Mouse (Mus musculus): ENCODE data around the gene Zfp607b. TPM values are rescaled to one million over a fixed set of nuclear protein-coding genes. Genes with fewer than 3 reads are reported as not detected.
A peak's percentile ranks its signal among the peaks of the same experiment; 100 is the strongest.

Zfp607b gene
- total RNA-seq (2021): 10 to 100 TPM in 1 of 2 experiments, 1 to 10 TPM in 1; 9.4 to 10.5 TPM

DNA sequence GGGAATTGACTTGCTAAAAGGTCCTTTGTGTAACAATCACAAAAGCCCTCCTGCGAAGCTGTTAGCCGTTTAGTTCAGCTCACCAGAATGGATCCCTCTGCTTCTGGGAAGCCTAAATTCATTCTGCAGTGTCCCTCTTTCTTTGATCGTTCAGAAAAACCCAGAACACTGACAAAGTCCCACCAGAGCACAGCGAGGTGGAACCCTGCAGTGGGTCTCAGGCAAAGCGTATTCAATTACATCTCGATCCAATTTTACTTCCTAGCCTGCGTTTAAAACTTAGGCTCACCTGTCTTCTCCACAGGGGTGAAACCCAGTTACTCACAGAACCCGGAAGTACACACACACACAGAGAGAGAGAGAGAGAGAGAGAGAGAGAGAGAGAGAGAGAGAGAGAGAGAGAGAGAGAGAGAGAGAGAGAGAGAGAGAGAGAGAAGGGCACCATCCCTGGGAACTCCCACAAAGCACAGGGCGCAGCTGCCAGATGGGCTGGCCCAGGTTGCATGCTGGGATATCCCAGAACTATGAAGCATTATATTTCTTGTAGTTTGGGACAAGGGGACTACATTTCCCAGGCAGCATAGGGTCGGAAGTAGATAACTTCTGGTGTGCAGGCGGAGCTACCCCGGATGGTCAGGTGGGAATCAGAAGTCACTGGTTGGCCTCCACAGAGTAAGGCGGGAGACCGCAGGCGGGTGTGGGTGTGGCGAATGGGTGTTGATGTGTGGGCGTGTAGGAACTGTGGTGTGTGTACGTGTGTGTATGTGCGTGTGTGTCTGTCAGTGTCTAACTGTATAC, at the start of gene Zfp607b:
TSS of gene Zfp607b (plus strand) at position 526 of the 798 bp plus-strand sequence.
- peak; percentile 94 to 99 for DNase-seq (ENCODE audit: low spot score in 2 of 2)
- intact Hi-C loops (cut with DNase I): loop anchor here (2.0 kb wide), 1 partner anchor 42 kb away; the partner anchor contains the start of gene Zfp60

DNA sequence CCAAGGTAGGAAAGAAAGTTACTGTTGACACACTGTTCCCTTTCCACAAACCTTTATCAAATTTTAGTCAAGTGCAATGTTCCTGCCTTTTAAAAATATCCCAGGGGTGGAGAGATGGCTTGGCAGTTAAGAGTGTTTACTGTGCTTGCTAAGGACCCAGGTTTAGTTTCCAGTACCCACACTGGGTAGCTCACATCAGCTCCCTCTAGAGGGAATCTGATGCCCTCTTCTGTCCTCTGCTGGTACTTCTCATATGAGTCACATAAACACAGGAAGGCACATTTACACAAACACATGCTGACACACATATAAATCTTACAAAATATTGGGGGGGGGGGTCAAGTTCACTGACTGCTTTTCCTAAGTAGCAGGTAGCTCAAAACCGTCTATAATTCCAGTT, 44.7 kb upstream of the Zfp607b start:
- intact Hi-C loops (cut with DNase I): no loop called here
- DNase-seq (ENCODE audit: low spot score in 2 of 2): no peak

DNA sequence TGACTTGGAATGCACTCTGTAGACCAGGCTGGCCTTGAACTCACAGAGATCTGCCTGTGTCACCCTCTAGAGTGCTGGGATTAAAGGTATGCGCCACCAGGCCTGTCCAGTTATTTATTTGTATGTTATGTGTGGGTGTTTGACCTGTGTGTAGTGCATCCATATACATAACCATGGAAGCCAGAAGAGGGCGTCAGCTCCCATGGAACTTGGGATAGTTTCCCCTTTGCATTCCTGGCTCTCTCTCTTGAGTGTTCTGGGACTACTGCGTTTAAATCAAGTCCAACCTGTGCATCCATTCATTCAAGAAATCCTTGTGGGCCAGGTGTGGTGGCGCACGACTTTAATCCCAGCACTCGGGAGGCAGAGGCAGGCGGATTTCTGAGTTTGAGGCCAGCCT, 42.6 kb upstream of the Zfp607b start:
- no peak for DNase-seq (ENCODE audit: low spot score in 2 of 2)
- intact Hi-C loops (cut with DNase I): no loop called here

DNA sequence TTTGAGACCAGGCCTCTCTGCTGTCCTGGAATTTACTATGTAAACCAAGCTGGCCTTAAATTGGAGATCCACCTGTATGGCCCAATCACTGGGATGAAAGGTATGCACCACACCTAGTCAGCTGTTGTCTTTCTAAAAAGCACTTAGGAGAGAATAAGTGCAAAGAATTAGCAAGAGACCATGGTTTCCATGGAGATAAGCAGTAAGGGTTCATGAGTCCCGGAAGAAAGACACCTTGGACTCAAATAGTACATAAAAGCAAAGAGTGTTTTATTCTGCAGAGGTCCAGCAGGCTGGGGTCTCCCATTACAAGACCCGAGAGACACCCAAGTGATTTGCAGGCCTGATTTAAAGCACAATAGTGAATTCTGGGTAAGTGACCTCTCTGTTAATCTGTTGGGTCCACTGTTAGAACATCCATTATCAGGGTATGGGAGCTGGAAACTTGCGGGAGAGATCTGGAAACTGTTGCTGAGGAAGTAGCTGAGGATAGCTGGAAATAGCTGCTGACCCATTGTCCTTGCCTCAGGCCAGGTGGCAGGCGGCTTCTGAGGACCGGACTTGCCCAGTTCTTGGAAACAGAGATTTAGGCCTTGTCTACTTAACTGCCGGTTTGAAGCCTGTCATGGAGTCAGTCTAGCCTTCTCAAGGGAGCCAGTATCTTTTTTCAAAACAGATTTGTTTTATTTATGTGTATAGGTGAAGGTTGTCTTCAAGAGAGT, 41.7 kb upstream of the Zfp607b start:
- no peak for DNase-seq (ENCODE audit: low spot score in 2 of 2)
- intact Hi-C loops (cut with DNase I): no loop called here

DNA sequence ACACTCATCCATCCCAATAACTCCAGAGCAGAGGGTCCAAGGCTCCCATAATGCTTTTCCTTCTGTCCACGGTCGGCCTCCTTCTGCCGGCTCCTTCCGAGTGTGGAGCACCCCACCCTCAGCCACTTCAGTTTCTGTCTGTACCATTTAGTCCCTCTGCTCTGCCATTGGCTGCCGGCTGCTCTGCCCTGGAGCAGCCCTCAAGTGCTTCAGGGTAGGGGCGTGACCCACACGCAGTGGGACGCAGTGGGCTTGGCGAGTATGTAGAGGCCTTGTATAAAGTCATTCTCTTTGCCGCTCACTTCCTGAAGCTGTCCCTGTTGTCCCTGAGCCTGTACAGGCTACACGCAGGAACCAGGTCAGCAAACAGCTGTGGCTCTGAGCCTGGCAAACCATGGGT, 39.4 kb upstream of the Zfp607b start:
- no peak for DNase-seq (ENCODE audit: low spot score in 2 of 2)
- intact Hi-C loops (cut with DNase I): loop anchor here (2.0 kb wide), 1 partner anchor 35 kb away; no protein-coding TSS in a partner anchor

DNA sequence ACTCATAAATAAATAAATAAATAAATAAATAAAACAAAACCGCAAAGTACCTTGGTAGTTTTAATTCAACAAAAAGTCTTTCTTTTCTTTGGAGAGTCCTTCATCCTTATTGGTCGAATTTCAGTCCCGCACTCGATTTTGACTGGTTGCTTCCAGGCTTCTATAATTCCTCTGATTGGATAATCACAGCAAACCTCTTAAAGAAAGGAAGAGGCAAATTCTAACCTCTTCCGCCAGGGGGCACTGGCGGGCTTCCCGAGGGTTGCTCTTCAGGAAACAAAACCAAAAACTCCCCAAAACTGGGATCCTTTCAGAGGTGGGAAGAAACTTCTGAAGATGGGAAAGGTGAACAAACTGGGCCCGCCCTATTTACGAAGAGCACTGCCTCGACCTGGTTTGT, 38.2 kb upstream of the Zfp607b start:
- intact Hi-C loops (cut with DNase I): loop anchor here (1.0 to 2.0 kb wide), 2 partner anchors 34 to 74 kb away; no protein-coding TSS in a partner anchor
- DNase-seq (ENCODE audit: low spot score in 2 of 2): peak; percentile 74 to 91

DNA sequence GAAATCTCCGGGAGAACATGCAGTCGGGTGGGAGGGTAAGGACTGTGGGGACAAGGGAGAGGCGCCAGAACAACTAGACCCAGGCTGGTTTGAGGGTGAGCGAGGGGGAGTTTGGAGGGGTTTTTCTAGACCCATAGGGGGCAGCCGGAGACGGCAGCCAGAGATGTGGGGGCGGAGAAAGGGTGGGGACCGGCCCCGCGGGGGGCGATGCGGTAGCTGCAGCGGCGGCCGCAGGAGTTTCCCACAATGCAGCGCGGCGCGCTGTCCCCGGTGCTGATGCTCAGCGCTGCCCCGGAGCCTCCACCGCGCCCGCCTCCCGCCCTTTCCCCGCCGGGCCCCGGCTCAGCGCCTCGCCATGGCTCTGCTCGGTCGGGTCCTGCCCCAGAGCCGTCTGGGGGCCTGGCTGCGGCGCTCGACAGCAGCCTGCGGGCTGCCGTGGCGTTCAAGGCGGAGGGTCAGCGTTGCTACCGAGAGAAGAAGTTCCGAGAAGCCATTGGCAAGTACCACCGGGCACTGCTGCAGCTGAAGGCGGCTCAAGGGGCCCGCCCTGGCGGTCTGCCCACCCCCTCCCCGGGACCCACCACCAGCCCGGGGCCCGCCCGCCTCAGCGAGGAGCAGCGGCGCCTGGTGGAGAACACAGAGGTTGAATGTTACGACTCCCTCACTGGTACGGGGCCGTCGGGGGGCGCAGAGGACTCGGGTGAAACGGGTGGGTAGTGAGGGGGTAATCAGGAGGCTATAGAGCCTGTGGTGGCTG, 35.3 kb upstream of the Zfp607b start, which contains the start of gene Ttc9b:
TSS of gene Ttc9b (plus strand) at position 235 of the 757 bp plus-strand sequence.
- DNase-seq (ENCODE audit: low spot score in 2 of 2): peak; percentile 82 to 83
- intact Hi-C loops (cut with DNase I): loop anchor here (1.0 to 2.0 kb wide), 4 partner anchors 19 to 112 kb away; no protein-coding TSS in a partner anchor

DNA sequence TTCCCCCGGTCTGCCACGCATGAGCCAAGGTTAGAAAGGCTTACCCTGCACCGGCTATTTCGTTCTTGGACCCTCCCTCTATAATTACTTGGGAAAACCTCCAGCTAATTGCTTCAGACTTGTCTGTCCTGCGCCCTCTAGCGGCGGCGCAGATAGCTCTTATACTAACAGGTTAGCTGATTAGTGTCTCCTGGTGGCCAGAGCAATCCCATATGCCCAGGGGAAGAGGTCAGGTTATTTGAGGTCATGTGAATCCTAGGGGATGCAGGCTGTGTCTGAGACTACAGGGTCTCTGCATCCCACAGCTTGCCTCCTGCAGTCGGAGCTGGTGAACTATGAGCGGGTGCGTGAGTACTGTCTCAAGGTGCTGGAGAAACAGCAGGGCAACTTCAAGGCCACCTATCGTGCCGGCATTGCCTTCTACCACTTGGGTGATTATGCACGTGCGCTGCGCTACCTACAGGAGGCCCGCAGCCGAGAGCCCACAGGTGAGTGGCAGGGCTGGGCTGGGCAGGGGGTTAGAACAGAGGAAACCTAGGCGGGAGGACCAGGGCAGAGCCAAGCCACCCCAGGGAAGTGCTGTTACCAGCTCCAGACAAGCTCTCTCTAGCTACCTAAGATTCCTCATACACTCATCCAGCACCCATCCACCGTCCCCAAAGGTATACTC, 34.4 kb upstream of the Zfp607b start:
- peak; percentile 75 to 80 for DNase-seq (ENCODE audit: low spot score in 2 of 2)
- intact Hi-C loops (cut with DNase I): loop anchor here (1.0 to 2.0 kb wide), 4 partner anchors 18 to 112 kb away; no protein-coding TSS in a partner anchor

DNA sequence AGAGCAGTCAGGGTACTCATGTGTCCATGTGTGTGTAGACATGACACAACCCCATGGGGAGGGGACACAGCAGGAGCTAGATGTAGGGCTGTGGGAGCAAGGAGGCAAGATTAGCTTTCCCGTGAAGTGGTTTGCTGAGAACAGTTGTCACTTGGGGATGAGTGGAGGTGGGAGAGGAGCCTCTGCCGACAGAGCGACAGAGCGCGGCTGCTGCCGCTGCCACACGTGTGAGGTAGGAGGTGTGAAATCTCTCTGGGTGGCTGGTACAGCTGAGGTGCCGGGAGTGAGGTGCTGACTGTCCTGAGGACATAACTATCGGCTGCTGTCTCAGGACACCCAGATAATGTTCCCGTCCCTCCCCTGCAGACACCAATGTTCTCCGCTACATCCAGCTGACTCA, 33.6 kb upstream of the Zfp607b start:
- intact Hi-C loops (cut with DNase I): loop anchor here (2.0 kb wide), 3 partner anchors 17 to 63 kb away; no protein-coding TSS in a partner anchor
- DNase-seq (ENCODE audit: low spot score in 2 of 2): peak; percentile 60 to 88

DNA sequence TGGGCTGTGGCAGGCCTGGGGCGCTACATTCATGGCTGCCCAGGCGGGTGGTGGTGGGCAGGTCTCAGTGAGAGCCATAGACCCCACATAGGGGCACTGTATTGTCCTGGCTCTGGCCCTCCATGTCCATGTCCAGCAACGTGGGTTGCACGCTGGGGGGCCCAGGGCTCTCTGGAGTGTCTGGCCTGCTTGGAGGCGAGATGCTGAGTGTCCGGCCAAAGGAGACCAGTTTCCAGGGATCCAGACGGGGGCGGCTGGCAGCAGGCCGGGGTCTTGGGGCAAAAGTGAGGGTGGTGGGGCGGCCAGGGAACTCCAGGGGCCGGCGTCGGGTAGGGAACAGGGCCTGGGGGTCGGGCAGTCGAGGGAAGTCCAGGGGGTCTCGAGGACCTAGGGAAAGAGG, 32.5 kb upstream of the Zfp607b start:
- intact Hi-C loops (cut with DNase I): no loop called here
- no peak for DNase-seq (ENCODE audit: low spot score in 2 of 2)

DNA sequence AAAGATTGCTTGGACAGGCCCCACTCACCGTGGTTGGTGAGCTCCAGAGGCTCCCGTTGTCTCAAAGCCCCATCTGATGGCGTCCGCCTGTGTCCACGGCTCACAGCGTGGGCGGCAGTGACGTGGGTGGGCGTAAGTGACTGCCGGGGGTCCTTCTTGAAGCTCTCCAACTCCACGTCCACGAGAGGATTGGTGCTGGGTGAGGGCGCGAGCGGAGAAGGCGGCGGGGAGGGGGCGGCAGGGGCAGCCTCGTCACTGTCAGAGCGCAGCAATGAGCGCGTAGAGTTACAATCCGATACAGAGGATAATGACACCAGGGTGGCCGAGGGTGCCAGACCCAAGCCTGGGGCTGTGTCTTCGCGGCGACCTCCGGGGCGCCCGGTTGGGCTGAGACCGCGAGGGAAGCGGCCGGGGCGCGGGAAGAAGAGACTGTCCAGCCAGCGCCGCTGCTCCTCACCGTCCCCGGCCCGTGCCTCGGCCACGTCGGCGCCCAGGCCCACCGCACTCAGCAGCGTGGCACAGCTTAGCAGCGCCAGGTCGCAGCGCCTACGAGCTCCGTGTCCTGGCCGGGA, 31.2 kb upstream of the Zfp607b start:
- intact Hi-C loops (cut with DNase I): no loop called here

DNA sequence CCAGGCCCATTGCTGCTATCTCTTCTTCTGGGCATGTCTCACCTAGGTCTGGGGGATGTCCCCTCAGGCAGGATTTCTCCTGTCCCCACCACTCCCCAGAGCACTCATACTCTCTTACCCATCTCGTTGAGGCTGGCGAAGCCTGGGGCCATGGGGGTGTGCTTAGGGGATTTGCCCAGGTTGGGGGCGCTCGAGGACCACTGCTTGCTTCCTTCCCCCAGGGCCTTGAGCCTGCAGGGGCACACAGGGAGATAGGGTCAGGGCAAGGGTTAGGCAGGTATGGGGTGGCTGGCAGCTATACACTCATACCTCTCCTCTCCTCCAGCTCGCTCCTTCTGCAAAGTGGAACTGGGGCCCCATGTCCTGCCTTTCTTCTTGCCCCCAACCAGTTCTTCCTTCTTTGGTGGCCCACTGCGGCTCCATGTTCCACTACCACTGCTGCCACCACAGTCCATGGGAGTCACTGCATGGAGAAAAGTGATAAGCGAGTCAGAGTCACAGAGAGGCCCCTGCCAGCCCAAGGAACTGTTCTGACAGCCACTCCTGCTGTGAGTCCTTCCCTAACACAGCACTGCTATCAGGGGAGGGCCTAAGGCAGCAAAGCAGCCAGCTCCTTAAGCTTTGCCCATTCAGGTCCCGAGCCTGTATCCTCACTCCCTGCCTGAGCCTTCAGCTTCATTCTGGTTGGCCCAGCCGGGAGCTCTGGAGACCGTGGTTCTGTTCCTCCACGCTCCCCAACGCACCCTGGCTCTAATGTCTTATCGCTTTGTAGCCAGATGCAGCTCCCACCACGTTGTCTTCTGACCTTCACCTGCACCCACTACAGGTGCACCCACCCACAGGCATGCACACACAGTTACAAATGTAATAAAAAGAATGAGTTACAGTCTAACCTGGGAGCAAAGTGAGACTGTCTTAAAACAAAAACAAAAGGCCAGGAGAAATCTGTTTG, 30.2 kb upstream of the Zfp607b start:
- intact Hi-C loops (cut with DNase I): no loop called here
- DNase-seq (ENCODE audit: low spot score in 2 of 2): peak; percentile 40 to 59

More for the DNA sequence above, 31.2 kb upstream of the Zfp607b start:
- DNase-seq (ENCODE audit: low spot score in 2 of 2): peak in 1 of 2 experiments; percentile 40

DNA sequence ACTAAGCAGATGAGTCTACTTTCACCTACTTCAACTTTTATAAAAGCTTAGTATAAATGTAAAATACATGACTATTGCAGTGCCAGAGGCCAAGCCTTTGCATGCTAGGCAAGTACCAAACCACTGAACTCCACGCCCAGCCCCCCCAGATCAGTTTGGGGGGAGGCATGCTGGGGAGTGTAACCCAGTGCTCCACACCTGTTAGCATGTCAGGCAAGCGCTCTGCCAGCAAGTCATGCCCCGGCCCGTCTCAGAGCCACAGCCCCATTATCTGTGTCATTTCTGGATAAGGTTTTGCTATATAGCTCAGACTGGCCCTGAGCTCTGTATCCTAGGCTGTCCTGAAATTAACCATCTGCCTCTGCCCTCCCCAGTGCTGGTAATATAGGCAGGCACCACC, 27.1 kb upstream of the Zfp607b start:
- DNase-seq (ENCODE audit: low spot score in 2 of 2): no peak
- intact Hi-C loops (cut with DNase I): no loop called here

DNA sequence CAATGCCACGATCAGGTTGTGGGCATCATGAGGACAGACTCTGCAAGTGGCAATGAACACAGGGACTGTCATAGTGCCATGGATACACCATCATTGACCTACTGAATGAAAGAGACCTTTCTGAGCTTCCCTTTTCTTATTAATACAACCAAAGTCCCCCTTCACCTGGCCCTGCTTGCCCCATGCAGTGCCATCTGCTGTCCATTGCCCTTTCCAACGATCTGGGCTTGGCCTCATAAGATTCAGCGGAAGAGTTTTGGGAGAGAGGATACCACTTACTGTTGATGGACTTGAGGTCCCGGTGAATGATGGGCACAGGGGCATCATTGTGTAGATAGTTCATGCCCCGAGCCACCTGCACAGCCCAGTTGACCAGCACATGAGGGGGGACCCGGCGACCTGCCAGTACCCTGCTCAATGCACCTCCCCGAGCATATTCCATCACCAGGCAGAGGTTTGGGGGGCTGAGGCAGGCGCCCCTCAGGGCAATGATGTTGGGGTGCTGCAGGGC, 16.0 kb upstream of the Zfp607b start:
- intact Hi-C loops (cut with DNase I): loop anchor here (2.0 kb wide), 1 partner anchor 18 kb away; no protein-coding TSS in a partner anchor
- no peak for DNase-seq (ENCODE audit: low spot score in 2 of 2)

DNA sequence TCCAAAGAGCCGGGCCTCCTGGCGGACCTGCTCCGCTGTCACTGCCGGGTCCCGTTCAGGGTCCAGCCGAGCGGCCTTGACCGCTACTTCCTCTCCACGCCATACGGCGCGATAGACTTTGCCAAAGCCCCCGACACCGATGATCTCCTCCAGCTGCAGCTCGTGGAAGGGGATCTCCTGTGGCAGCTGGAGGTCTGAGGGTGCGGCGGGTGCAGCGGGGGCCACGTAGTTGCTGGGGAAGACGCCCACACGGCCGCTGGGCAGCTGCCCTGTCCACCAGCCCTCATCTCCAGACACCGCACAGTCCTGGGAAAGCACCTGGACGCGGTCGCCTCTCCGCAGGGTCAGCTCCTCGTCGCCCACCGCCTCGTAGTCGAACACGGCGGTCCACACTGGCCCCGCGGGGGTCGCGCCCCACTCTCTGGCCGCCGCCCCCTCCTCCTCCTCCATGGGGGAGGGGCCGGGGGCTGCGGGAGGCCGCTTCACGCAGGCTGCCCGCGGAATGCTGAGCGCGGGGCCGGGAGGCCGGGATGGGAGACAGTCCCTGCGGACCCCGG, 15.5 kb upstream of the Zfp607b start:
- intact Hi-C loops (cut with DNase I): loop anchor here (2.0 kb wide), 1 partner anchor 19 kb away; no protein-coding TSS in a partner anchor
- no peak for DNase-seq (ENCODE audit: low spot score in 2 of 2)

DNA sequence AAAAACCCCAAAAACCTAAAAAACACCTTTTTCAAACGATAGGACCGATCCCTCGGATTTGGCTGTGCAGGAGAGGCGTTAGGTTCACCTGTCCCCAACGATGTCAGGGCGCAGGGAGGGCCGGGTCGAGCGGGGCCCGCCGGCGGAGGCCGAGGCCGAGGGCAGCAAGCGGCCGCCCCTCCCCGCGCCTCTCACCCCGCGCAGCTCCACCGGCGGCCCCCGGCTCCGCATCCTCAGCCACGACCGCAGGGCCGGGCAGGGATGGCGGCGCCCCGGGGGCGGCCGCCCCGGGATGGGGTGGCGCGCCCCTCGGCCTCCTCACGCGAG, 15.0 kb upstream of the Zfp607b start:
- no peak for DNase-seq (ENCODE audit: low spot score in 2 of 2)
- intact Hi-C loops (cut with DNase I): no loop called here

DNA sequence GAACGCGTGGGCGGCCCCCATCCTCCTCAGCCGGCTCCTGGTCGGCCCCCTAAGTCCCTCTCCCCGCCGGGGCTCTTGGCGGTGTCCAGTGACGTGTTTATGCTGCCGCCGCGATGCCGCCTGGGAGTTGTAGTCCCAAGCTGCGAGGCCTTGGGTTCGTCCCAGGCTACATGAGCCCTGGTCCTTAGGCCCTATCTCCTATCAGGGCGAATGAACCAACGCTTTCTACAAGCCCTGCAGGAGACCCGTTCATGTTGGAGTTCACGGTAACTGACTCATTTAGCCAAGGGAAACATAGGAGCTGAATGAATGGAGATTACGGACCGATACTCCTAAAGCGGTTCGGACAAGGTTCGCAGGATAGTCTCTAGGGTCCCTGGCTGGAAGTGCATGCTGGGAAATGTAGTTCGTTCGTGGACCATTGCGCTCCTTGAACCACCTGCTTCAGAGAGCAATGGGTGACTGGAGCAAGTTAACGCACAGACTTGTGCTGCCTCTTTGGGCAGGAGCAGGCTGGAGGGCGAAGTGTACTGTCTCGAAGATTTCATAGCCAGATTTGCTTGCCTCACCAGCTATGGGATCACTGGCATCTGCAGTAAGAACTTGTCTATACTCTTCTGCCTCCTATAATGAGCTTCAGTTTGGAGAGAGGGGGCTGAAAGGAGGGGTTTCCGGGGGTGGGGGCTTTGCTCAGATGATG, 14.5 kb upstream of the Zfp607b start, which contains the start of gene Map3k10:
TSS of gene Map3k10 (minus strand) at position 77 of the 700 bp plus-strand sequence.
- peak; percentile 97 to 98 for DNase-seq (ENCODE audit: low spot score in 2 of 2)
- intact Hi-C loops (cut with DNase I): no loop called here
